Mouse (Mus musculus) liver, embryonic 13.5 days (tissue): Measurements from ENCODE around the gene Samhd1. TPM values are rescaled to one million over a fixed set of nuclear protein-coding genes. Genes with fewer than 3 reads are reported as not detected.

Source experiments
- ATAC-seq: fragments of 200-750 bp; cut with Nextera tagmentation; 2 replicates; pipeline ENCODE4 v1.8.0; 2017; ENCODE audit warnings: low read depth, mild to moderate bottlenecking, moderate number of reproducible peaks, moderate library complexity
- DNase-seq: peaks from one replicate; pipeline ENCODE4 v3.0.0; 2022
- H3K27ac ChIP-seq: fragments of 300-500 bp; sonication (generic); 2 replicates; pipeline ENCODE4 v1.5.1; 2015; ENCODE audit warnings: moderate library complexity, mild to moderate bottlenecking, inconsistent platforms
- H3K27me3 ChIP-seq: fragments of 300-500 bp; sonication (generic); 2 replicates; pipeline ENCODE4 v1.6.1; 2015; ENCODE audit warnings: mild to moderate bottlenecking, inconsistent platforms
- H3K36me3 ChIP-seq: fragments of 300-500 bp; sonication (generic); 2 replicates; pipeline ENCODE4 v1.6.1; 2015; ENCODE audit warnings: mild to moderate bottlenecking, inconsistent platforms
- H3K4me1 ChIP-seq: fragments of 300-500 bp; sonication (generic); replicated peaks from 2 replicates; pipeline ENCODE4 v1.6.1; 2015; ENCODE audit warnings: inconsistent platforms
- H3K4me2 ChIP-seq: fragments of 300-500 bp; sonication (generic); 2 replicates; pipeline ENCODE4 v1.6.1; 2015; ENCODE audit warnings: inconsistent platforms, mild to moderate bottlenecking, moderate library complexity
- H3K4me3 ChIP-seq: fragments of 300-500 bp; sonication (generic); replicated peaks from 2 replicates; pipeline ENCODE4 v1.5.1; 2015; ENCODE audit warnings: mild to moderate bottlenecking, inconsistent platforms
- H3K9ac ChIP-seq: fragments of 300-500 bp; sonication (generic); 2 replicates; pipeline ENCODE4 v1.6.1; 2015; ENCODE audit warnings: mild to moderate bottlenecking, inconsistent platforms
- H3K9me3 ChIP-seq: fragments of 300-500 bp; sonication (generic); replicated peaks from 2 replicates; pipeline ENCODE4 v1.6.1; 2016; ENCODE audit warnings: inconsistent platforms
- WGBS: fragments of 180-500 bp; shearing (Covaris S2); methylation state at CpG from one replicate; pipeline ENCODE4 v1.1.7; 2015; ENCODE audit not compliant: insufficient replicate concordance; 5-methylcytosine and 5-hydroxymethylcytosine counted together
- polyA plus RNA-seq: library from polyadenylated mRNA; unstranded; fragments of >200 nt; fragmentation: Nextera tagmentation; extraction: Ambion mirVana; gene quantifications from 2 replicates; pipeline ENCODE4 v1.2.1, GENCODE M21; 2015

Gene Samhd1
- polyA plus RNA-seq, 1 experiment from 2014 or later, result 19.4 TPM

GRCm38 (mm10) chr2:157127370-157127769, 7.7 kb downstream of the Samhd1 start:
- ATAC-seq, result no peak
- Histone ChIP-seq H3K4me2 (no peak overlapping the region), H3K27ac (no peak overlapping the region), H3K27me3 (no peaks in the 10 kb centered on the region), H3K4me3 (no peak overlapping the region), H3K9ac (no peak overlapping the region), H3K36me3 (peaks cover 20% of the 10 kb centered on the region), H3K4me1 (peaks cover 27% of the 10 kb centered on the region), H3K9me3 (no peaks in the 10 kb centered on the region)
- 76% methylated on average over 3 of the region's 3 CpGs for WGBS
- no peak for DNase-seq

- Histone ChIP-seq H3K27me3 (no peaks in the 10 kb centered on the region), H3K36me3 (peaks cover 35% of the 10 kb centered on the region), H3K9me3 (no peaks in the 10 kb centered on the region), H3K4me2 (no peak overlapping the region), H3K4me1 (0 out of 2 replicates have a peak, but pooled peaks cover 10% of the 10 kb centered on the region), H3K9ac (no peak overlapping the region), H3K4me3 (no peak overlapping the region), H3K27ac (no peak overlapping the region)
- DNase-seq (no peak), ATAC-seq (no peak)
- WGBS, result 57% methylated on average over 3 of the region's 3 CpGs
These were observed 9.8 kb downstream of the Samhd1 start for GRCm38 (mm10) chr2:157125246-157125645.

GRCm38 (mm10) chr2:157121766-157122165, 13.3 kb downstream of the Samhd1 start:
- no peaks in the 10 kb centered on the region for H3K4me1 ChIP-seq
- H3K4me2 ChIP-seq, result no peak overlapping the region
- no peaks in the 10 kb centered on the region for H3K9me3 ChIP-seq
- no peak overlapping the region for H3K4me3 ChIP-seq
- H3K36me3 ChIP-seq, result peaks cover 48% of the 10 kb centered on the region
- DNase-seq, result no peak
- no peak for ATAC-seq
- WGBS, result 85% methylated on average over 8 of the region's 8 CpGs
- H3K27me3 ChIP-seq, result no peaks in the 10 kb centered on the region
- H3K9ac ChIP-seq, result no peak overlapping the region
- no peak overlapping the region for H3K27ac ChIP-seq

- Histone ChIP-seq H3K4me2 (no peak overlapping the region), H3K4me3 (no peak overlapping the region), H3K9me3 (no peaks in the 10 kb centered on the region), H3K27me3 (no peaks in the 10 kb centered on the region), H3K27ac (no peak overlapping the region), H3K36me3 (peaks cover 55% of the 10 kb centered on the region), H3K4me1 (no peaks in the 10 kb centered on the region), H3K9ac (no peak overlapping the region)
- DNase-seq (no peak), ATAC-seq (no peak)
- 49% methylated on average over 3 of the region's 3 CpGs for WGBS
These were observed 16.0 kb downstream of the Samhd1 start for GRCm38 (mm10) chr2:157119075-157119474.

DNA sequence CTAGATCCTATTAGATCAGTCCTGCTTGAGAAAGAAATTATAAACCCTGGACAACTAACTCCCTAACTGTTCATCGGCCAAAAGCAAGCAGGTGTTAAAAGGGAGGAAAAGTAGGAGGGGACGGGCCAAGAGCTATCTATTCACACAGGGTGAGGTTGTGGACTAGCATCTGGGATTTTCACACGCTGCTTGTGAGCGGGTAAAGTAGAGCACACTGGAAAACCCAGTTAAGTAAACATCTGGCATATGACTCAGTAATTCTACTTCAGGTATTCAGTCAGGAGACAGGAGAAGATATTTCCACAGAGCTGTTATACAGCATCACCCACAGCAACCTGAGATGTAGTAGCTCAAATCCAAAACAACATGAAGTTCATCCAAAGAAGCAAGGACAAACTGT, 16.5 kb downstream of the Samhd1 start:
- H3K9ac ChIP-seq, result no peak overlapping the region

DNA sequence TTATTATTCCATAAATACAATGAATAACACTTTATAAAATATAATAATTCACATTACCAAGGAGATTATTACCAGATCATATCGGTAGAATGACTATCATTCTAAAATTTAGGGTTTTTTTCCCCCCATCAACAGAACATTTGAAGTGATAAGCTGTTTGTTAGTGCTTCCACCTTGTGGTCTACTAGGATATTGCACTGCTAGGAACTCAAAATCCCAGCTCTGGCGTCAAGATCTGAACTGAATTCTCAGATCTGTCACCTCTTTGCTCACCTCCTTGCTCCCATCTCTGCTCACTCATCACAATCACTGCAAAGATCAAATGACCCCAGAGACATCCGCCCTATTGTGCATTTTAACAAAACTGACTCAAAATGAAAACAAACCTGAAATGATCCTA, 18.1 kb downstream of the Samhd1 start:
- no peaks in the 10 kb centered on the region for H3K9me3 ChIP-seq
- ATAC-seq, result no peak

More for the DNA sequence above, 16.5 kb downstream of the Samhd1 start:
- H3K27me3 ChIP-seq, result no peaks in the 10 kb centered on the region
- WGBS, result 78% methylated on average over 4 of the region's 4 CpGs
- H3K4me2 ChIP-seq, result no peak overlapping the region
- H3K27ac ChIP-seq, result no peak overlapping the region
- ATAC-seq, result no peak
- no peak for DNase-seq
- no peaks in the 10 kb centered on the region for H3K4me1 ChIP-seq
- peaks cover 60% of the 10 kb centered on the region for H3K36me3 ChIP-seq
- H3K4me3 ChIP-seq, result no peak overlapping the region
- no peaks in the 10 kb centered on the region for H3K9me3 ChIP-seq

GRCm38 (mm10) chr2:157108236-157108635, 26.8 kb downstream of the Samhd1 start:
- DNase-seq (no peak), ATAC-seq (no peak)
- Histone ChIP-seq H3K4me3 (no peak overlapping the region), H3K9ac (no peak overlapping the region), H3K27me3 (no peaks in the 10 kb centered on the region), H3K9me3 (no peaks in the 10 kb centered on the region), H3K4me1 (no peaks in the 10 kb centered on the region), H3K36me3 (peaks cover 67% of the 10 kb centered on the region), H3K27ac (no peak overlapping the region), H3K4me2 (no peak overlapping the region)
- WGBS, result 52% methylated on average over 4 of the region's 4 CpGs

More for the DNA sequence above, 18.1 kb downstream of the Samhd1 start:
- Histone ChIP-seq H3K27me3 (no peaks in the 10 kb centered on the region), H3K4me1 (no peaks in the 10 kb centered on the region), H3K27ac (no peak overlapping the region), H3K9ac (no peak overlapping the region), H3K4me2 (no peak overlapping the region), H3K36me3 (peaks cover 65% of the 10 kb centered on the region), H3K4me3 (no peak overlapping the region)
- no peak for DNase-seq
- WGBS, result 16% methylated on average over 3 of the region's 3 CpGs

- no peaks in the 10 kb centered on the region for H3K4me1 ChIP-seq
- DNase-seq (no peak), ATAC-seq (no peak)
- H3K27me3 ChIP-seq, result no peaks in the 10 kb centered on the region
- H3K9me3 ChIP-seq, result no peaks in the 10 kb centered on the region
- WGBS, result 82% methylated on average over 8 of the region's 8 CpGs
- no peak overlapping the region for H3K4me2 ChIP-seq
- H3K36me3 ChIP-seq, result peaks cover 78% of the 10 kb centered on the region
- H3K27ac ChIP-seq, result no peak overlapping the region
- H3K4me3 ChIP-seq, result no peak overlapping the region
- H3K9ac ChIP-seq, result no peak overlapping the region
These were observed 30.6 kb downstream of the Samhd1 start for GRCm38 (mm10) chr2:157104454-157104853.

DNA sequence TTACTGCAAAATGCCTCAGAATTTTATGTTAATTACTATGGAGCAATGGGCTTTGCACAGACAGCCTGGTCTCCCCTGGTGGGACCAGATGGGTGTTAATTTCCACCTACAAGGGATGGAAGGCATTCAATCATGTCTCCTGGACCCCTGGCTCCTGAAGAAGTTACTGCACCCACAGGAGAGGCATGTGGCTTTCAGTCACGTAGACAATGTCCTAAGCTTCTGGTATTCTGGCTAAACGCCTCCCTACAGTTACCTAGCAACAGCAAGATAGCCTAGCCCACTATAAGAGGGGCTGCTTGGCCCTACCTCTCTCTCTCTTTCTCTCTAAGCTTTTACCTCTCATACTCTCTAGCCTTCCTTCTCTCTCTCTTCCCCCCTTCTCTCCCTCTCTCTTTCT, 32.8 kb downstream of the Samhd1 start:
- Histone ChIP-seq H3K27ac (no peak overlapping the region), H3K4me2 (no peak overlapping the region), H3K36me3 (peaks cover 73% of the 10 kb centered on the region), H3K4me3 (no peak overlapping the region), H3K4me1 (no peaks in the 10 kb centered on the region), H3K9ac (no peak overlapping the region), H3K9me3 (no peaks in the 10 kb centered on the region), H3K27me3 (no peaks in the 10 kb centered on the region)
- no peak for DNase-seq
- no peak for ATAC-seq
- WGBS, result 62% methylated on average over 2 of the region's 2 CpGs

- DNase-seq (no peak), ATAC-seq (no peak)
- 96% methylated on average over 9 of the region's 9 CpGs for WGBS
- H3K36me3 ChIP-seq, result peaks cover 70% of the 10 kb centered on the region
- no peaks in the 10 kb centered on the region for H3K27me3 ChIP-seq
- H3K4me3 ChIP-seq, result no peak overlapping the region
- H3K27ac ChIP-seq, result no peak overlapping the region
- no peak overlapping the region for H3K4me2 ChIP-seq
- no peak overlapping the region for H3K9ac ChIP-seq
- H3K9me3 ChIP-seq, result no peaks in the 10 kb centered on the region
- no peaks in the 10 kb centered on the region for H3K4me1 ChIP-seq
These were observed 33.4 kb downstream of the Samhd1 start for GRCm38 (mm10) chr2:157101650-157102049.

GRCm38 (mm10) chr2:157100319-157100605, 34.8 kb downstream of the Samhd1 start:
- 85% methylated on average over 12 of the region's 12 CpGs for WGBS
- H3K4me2 ChIP-seq, result no peak overlapping the region
- DNase-seq, result no peak
- H3K9ac ChIP-seq, result no peak overlapping the region
- H3K4me1 ChIP-seq, result no peaks in the 10 kb centered on the region
- H3K4me3 ChIP-seq, result no peak overlapping the region
- no peaks in the 10 kb centered on the region for H3K27me3 ChIP-seq
- H3K36me3 ChIP-seq, result peaks cover 58% of the 10 kb centered on the region
- no peak for ATAC-seq
- no peak overlapping the region for H3K27ac ChIP-seq
- no peaks in the 10 kb centered on the region for H3K9me3 ChIP-seq

- no peak overlapping the region for H3K27ac ChIP-seq
- no peaks in the 10 kb centered on the region for H3K4me1 ChIP-seq
- 78% methylated on average over 12 of the region's 12 CpGs for WGBS
- H3K4me2 ChIP-seq, result no peak overlapping the region
- no peak for DNase-seq
- no peaks in the 10 kb centered on the region for H3K9me3 ChIP-seq
- ATAC-seq, result no peak
- H3K4me3 ChIP-seq, result no peak overlapping the region
- H3K27me3 ChIP-seq, result no peaks in the 10 kb centered on the region
- peaks cover 54% of the 10 kb centered on the region for H3K36me3 ChIP-seq
- no peak overlapping the region for H3K9ac ChIP-seq
These were observed 35.3 kb downstream of the Samhd1 start for GRCm38 (mm10) chr2:157099532-157100318.
